Mouse (Mus musculus) cerebellum, postnatal 4 days (tissue): ENCODE results near the gene Casp7.

Experiments
- DNase-seq, 2 experiments: peaks; one replicate each; pipeline ENCODE4 v3.0.0; 2022; ENCODE audit warnings: low spot score in 2 of 2, mixed read lengths in 1 of 2

The Casp7 gene

GRCm38 (mm10) chr19:56470286-56471020, 73.5 kb downstream of the Casp7 start:
- DNase-seq, result no peak

- no peak for DNase-seq
These were observed 75.0 kb downstream of the Casp7 start for GRCm38 (mm10) chr19:56471934-56472333.

GRCm38 (mm10) chr19:56474869-56475550, 78.1 kb downstream of the Casp7 start:
- DNase-seq, result no peak

- DNase-seq, result no peak
These were observed 79.6 kb downstream of the Casp7 start for GRCm38 (mm10) chr19:56476546-56476945.

- no peak for DNase-seq
These were observed 80.3 kb downstream of the Casp7 start for GRCm38 (mm10) chr19:56477253-56477652.

GRCm38 (mm10) chr19:56477832-56478231, 80.9 kb downstream of the Casp7 start:
- DNase-seq, result no peak

- no peak for DNase-seq
These were observed 87.9 kb downstream of the Casp7 start for GRCm38 (mm10) chr19:56484630-56485375.

- no peak for DNase-seq
These were observed 88.7 kb downstream of the Casp7 start for GRCm38 (mm10) chr19:56485376-56486271.

- no peak for DNase-seq
These were observed 90.0 kb downstream of the Casp7 start for GRCm38 (mm10) chr19:56486926-56487325.

GRCm38 (mm10) chr19:56487339-56487738, 90.4 kb downstream of the Casp7 start:
- no peak for DNase-seq

GRCm38 (mm10) chr19:56489601-56490000, 92.7 kb downstream of the Casp7 start:
- no peak for DNase-seq
